Mouse (Mus musculus) spleen, adult 2 months (tissue): ENCODE data around the gene Dnajc7.

Experiments used
- CTCF ChIP-seq: fragments of 200-500 bp; IDR thresholded peaks from 2 replicates; pipeline ENCODE4 v1.5.1; 2011; ENCODE audit warnings: mild to moderate bottlenecking, inconsistent platforms; ENCODE audit not compliant: insufficient read depth, insufficient read length, insufficient replicate concordance; ENCODE audit errors: extremely low read depth
- POLR2A ChIP-seq: fragments of 200-500 bp; IDR thresholded peaks from 2 replicates; pipeline ENCODE4 v1.6.1; 2011; ENCODE audit warnings: low read depth, low read length, inconsistent platforms

DNA sequence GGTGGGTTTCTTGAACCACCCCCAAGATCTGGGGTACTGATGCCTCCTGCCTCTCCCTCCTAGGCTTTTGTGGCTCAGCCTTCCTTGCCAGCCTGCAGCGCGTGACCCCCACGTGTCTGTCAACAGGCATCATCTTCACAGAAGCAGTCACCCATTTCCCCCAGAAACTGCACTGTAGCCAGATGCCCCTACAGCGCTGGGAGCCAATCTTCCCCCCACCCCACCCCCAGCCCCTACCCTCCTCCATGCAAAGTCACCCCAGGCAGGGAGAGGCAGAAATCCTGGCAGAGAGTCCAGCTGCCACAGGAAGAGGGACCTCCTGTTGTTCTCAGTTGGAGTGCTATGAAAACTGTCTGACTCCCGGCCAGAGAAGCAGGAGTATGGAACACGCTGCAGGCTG, 36.5 kb upstream of the Dnajc7 start:
- TF ChIP-seq CTCF (no peak), POLR2A (no peak)
